Mouse (Mus musculus): ENCODE data around the gene Pi4k2a.
A peak's percentile ranks its signal among the peaks of the same experiment; 100 is the strongest.

GRCm38 (mm10) chr19:42169322-42169975, 79.2 kb downstream of the Pi4k2a start:
- no peak for TF ChIP-seq CTCF (IDR thresholded peaks at IDR 0.05; ENCODE audit: low read depth)
- peak; percentile 81 for TF ChIP-seq EP300 (IDR thresholded peaks at IDR 0.05; ENCODE audit: low read depth)

All from liver, postnatal 0 days (tissue).